Mouse (Mus musculus): ENCODE data around the gene Usp36. TPM values are rescaled to one million over a fixed set of nuclear protein-coding genes. Genes with fewer than 3 reads are reported as not detected.
A peak's percentile ranks its signal among the peaks of the same experiment; 100 is the strongest.

Usp36 gene
- 15.9 and 16.1 TPM in 2 replicates for polyA plus RNA-seq (2014; fragmentation: Nextera tagmentation; extraction: Ambion mirVana)

DNA sequence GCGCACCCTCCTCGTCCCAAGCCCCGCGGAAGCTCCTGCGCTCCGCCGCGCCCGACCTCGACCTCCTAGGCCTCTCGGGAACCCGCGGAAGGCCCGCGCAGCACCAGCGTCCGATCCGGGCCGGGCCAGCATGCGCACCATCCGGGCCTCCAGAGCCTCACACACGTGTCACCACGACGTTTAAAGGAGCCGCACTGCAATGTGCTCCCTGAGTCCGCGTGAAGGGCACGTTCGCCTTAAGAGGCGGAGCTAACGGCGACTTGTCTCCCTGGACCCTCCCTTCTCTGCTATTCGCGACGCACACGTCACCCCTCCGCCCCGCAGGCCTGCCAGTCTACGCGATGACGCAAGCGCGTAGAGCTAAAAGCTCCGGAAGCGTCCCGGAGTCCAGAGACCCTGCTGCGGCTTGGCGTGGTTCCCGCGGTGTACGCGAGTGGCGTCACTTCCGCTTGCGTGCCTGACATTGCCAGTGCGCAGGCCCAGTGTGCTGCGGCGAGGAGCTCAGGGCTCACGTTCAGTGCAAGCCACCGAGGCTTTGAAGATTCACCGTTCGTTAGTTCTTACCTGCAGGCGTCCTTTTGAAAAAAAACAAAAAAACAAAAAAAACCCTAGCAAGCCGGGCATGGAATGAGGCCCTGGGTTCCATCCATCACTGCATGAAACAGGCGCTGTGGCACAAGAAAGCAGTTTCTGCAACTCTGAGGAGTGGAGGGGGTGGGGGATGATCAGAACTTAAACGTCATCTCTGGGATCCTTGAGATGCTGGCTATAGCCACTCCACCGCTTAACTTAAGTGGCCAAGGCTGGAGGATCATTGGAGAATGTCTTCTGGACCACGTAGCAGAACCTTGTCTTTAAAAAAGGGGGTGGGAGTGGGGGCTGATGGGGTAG lies at the start of gene Usp36:
Gene Usp36 (minus strand): TSS at position 246 of the 891 bp plus-strand sequence.
- H3K9ac ChIP-seq (ENCODE audit: low read depth, low read length) = peak within 1 kb of the TSS; percentile 92
- H3K27ac ChIP-seq (replicated peaks; ENCODE audit: low read depth, low read length) = peak within 1 kb of the TSS; percentile 94
- ATAC-seq (ENCODE audit: low read depth) = peak; percentile 98
- peaks cover 24% of the 10 kb centered on the region for H3K36me3 ChIP-seq (ENCODE audit: control insufficient read depth, insufficient read depth, low read length)
- WGBS = under 1% methylated on average over 65 of the region's 68 CpGs
- H3K4me1 ChIP-seq (ENCODE audit: control insufficient read depth, insufficient read depth, low read length) = peaks cover 9% of the 10 kb centered on the region
- peak; percentile 100 for DNase-seq (ENCODE audit: low spot score)
- H3K4me3 ChIP-seq (ENCODE audit: low read depth, low read length) = peak within 1 kb of the TSS; percentile 87
- H3K27me3 ChIP-seq (replicated peaks; ENCODE audit: control insufficient read depth, insufficient read depth, low read length) = no peaks in the 10 kb centered on the region
- no peaks in the 10 kb centered on the region for H3K9me3 ChIP-seq (ENCODE audit: control insufficient read depth, low read length)
- peak within 1 kb of the TSS; percentile 90 for H3K4me2 ChIP-seq (ENCODE audit: low read depth, low read length)

DNA sequence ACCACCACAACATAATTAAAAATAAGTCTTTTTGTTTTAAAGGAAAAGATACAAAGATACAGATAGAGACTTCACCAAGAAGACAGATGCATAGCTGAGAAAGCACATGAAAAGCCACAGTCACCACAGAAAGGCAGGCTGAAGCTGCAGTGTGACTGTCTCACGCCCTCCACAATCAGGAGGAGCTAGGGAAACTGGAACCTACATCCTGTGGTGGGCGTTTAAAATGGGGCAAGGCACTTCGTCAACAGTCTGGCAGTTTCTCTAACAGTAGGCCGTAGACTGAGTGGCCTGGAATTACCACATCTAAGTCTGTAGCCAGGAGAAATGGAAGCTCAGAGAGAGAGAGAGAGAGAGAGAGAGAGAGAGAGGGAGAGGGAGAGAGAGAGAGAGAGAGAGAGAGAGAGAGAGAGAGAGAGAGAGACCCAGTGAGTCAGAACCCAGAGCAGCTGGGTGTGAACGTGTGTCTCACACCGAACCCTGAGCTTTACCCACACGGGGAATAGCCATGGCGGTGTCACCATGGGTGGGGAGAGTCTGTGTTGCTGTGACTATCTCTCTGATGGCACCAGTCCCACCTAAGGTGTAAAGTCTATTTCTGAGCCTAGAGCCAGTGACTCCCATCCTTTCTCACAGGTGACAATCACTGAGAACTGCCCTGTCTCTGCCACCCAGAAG lies 47.6 kb upstream of the Usp36 start:
- DNase-seq (ENCODE audit: low spot score) = no peak
- H3K9ac ChIP-seq (ENCODE audit: low read depth, low read length) = no peak overlapping the region
- WGBS = 77% methylated on average over 8 of the region's 8 CpGs
- H3K27ac ChIP-seq (replicated peaks; ENCODE audit: low read depth, low read length) = no peak overlapping the region
- H3K9me3 ChIP-seq (ENCODE audit: control insufficient read depth, low read length) = no peaks in the 10 kb centered on the region
- no peaks in the 10 kb centered on the region for H3K27me3 ChIP-seq (replicated peaks; ENCODE audit: control insufficient read depth, insufficient read depth, low read length)
- H3K4me2 ChIP-seq (ENCODE audit: low read depth, low read length) = no peak overlapping the region
- no peak for ATAC-seq (ENCODE audit: low read depth)
- peaks cover 9% of the 10 kb centered on the region; the same call in 1 of the 2 replicates for H3K36me3 ChIP-seq (ENCODE audit: control insufficient read depth, insufficient read depth, low read length)
- H3K4me1 ChIP-seq (ENCODE audit: control insufficient read depth, insufficient read depth, low read length) = no peaks in the 10 kb centered on the region
- no peak overlapping the region for H3K4me3 ChIP-seq (ENCODE audit: low read depth, low read length)

DNA sequence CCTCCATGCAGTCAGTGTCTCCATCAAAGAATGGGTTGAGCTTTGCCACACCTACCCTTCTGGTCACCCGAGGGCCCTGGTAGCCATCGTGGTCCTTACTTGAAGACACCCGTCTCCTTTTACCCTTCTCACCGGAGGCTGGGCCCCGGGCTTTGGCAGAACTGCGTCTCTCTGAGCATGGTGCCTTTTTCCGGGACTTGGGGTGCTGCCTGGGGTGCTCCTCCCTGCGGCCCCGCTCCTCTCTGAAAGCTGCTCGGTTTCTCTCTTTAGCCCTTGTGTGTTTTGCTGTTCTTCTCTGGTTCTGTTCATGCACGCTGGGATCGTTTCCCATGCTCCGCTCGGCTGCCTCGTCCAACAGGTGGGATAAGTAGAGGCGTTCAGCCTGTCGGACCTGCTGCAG lies 43.4 kb upstream of the Usp36 start:
- ATAC-seq (ENCODE audit: low read depth) = no peak
- WGBS = 79% methylated on average over 17 of the region's 17 CpGs
- Histone ChIP-seq H3K27ac (replicated peaks; ENCODE audit: low read depth, low read length) (peak overlapping the region; percentile 21; the same call in 1 of the 2 replicates), H3K4me3 (ENCODE audit: low read depth, low read length) (no peak overlapping the region), H3K4me2 (ENCODE audit: low read depth, low read length) (no peak overlapping the region), H3K9ac (ENCODE audit: low read depth, low read length) (no peak overlapping the region), H3K9me3 (ENCODE audit: control insufficient read depth, low read length) (no peaks in the 10 kb centered on the region), H3K36me3 (ENCODE audit: control insufficient read depth, insufficient read depth, low read length) (peaks cover 35% of the 10 kb centered on the region), H3K4me1 (ENCODE audit: control insufficient read depth, insufficient read depth, low read length) (peaks cover 3% of the 10 kb centered on the region), H3K27me3 (replicated peaks; ENCODE audit: control insufficient read depth, insufficient read depth, low read length) (no peaks in the 10 kb centered on the region)
- DNase-seq (ENCODE audit: low spot score) = peak; percentile 55

DNA sequence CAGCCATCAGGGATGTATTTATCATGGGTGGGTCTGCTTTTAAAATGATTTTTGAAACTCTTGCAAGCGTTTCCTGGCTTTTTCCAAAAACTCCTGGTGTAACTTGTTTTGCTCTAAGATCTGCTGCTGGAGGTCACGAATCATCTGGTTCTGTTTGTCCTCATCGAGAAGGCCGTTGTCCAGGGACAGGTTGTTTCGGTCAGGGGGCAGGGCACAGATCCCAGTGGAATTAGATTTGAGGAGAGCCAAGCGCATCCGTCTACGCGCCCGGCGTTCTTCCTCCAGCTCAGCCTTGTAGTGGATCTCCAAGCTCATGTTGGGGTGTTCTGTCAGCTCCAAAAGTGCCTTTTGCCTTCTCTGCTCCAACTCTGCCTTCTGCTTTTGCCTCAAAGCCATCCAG lies 42.3 kb upstream of the Usp36 start:
- WGBS = 83% methylated on average over 11 of the region's 11 CpGs
- Histone ChIP-seq H3K27me3 (replicated peaks; ENCODE audit: control insufficient read depth, insufficient read depth, low read length) (no peaks in the 10 kb centered on the region), H3K9me3 (ENCODE audit: control insufficient read depth, low read length) (no peaks in the 10 kb centered on the region), H3K4me3 (ENCODE audit: low read depth, low read length) (no peak overlapping the region), H3K9ac (ENCODE audit: low read depth, low read length) (no peak overlapping the region), H3K4me1 (ENCODE audit: control insufficient read depth, insufficient read depth, low read length) (peaks cover 14% of the 10 kb centered on the region), H3K4me2 (ENCODE audit: low read depth, low read length) (no peak overlapping the region), H3K27ac (replicated peaks; ENCODE audit: low read depth, low read length) (0 out of 2 replicates have a peak overlapping the region, but pooled peaks have one; percentile 15), H3K36me3 (ENCODE audit: control insufficient read depth, insufficient read depth, low read length) (peaks cover 36% of the 10 kb centered on the region)
- no peak for ATAC-seq (ENCODE audit: low read depth)
- no peak for DNase-seq (ENCODE audit: low spot score)

DNA sequence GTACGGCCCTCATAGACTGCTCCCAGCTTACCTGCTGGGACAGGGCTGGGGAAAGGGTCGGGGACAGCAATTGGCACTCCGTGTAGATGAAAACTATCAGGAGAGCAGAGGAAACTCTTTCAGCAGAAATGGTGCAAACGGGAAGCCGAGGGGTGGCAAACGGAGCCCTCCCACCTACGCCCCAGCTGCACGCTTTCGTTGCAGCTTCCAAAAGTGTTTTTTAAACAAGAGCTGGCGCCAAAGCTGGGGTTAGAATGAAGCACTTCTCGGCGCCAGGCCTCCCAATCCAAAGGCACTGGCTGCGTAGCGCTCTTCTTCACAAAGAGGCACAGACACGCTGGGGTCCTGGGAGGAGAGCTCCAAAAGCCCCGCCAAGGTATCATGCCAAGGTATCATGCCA lies 40.7 kb upstream of the Usp36 start:
- Histone ChIP-seq H3K36me3 (ENCODE audit: control insufficient read depth, insufficient read depth, low read length) (peaks cover 36% of the 10 kb centered on the region), H3K4me3 (ENCODE audit: low read depth, low read length) (no peak overlapping the region), H3K27me3 (replicated peaks; ENCODE audit: control insufficient read depth, insufficient read depth, low read length) (no peaks in the 10 kb centered on the region), H3K9me3 (ENCODE audit: control insufficient read depth, low read length) (no peaks in the 10 kb centered on the region), H3K9ac (ENCODE audit: low read depth, low read length) (no peak overlapping the region), H3K4me1 (ENCODE audit: control insufficient read depth, insufficient read depth, low read length) (peaks cover 29% of the 10 kb centered on the region), H3K4me2 (ENCODE audit: low read depth, low read length) (no peak overlapping the region), H3K27ac (replicated peaks; ENCODE audit: low read depth, low read length) (no peak overlapping the region)
- no peak for DNase-seq (ENCODE audit: low spot score)
- WGBS = 96% methylated on average over 16 of the region's 16 CpGs
- ATAC-seq (ENCODE audit: low read depth) = no peak

DNA sequence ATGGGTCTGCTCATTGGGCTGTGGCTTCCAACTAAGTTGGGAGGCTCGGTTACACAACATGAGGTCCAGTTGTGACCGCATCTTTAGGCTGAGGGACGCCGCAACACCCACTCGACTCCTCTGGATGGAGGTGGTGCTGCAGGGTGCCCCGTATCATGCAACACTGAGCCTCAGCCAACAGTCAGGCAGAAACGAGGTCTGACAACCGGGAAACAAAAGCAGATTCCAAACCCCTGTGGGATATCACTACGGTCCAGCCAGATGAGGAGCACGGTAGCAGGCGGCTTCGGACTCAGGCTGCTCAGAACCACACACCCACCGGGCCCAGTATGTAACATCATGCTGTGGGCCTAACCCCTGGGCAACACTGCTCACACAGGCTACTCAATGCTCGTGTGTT lies 40.3 kb upstream of the Usp36 start:
- WGBS = 89% methylated on average over 14 of the region's 14 CpGs
- Histone ChIP-seq H3K4me2 (ENCODE audit: low read depth, low read length) (no peak overlapping the region), H3K4me1 (ENCODE audit: control insufficient read depth, insufficient read depth, low read length) (peaks cover 29% of the 10 kb centered on the region), H3K27me3 (replicated peaks; ENCODE audit: control insufficient read depth, insufficient read depth, low read length) (no peaks in the 10 kb centered on the region), H3K9ac (ENCODE audit: low read depth, low read length) (no peak overlapping the region), H3K27ac (replicated peaks; ENCODE audit: low read depth, low read length) (no peak overlapping the region), H3K9me3 (ENCODE audit: control insufficient read depth, low read length) (no peaks in the 10 kb centered on the region), H3K4me3 (ENCODE audit: low read depth, low read length) (no peak overlapping the region), H3K36me3 (ENCODE audit: control insufficient read depth, insufficient read depth, low read length) (peaks cover 36% of the 10 kb centered on the region)
- no peak for DNase-seq (ENCODE audit: low spot score)
- ATAC-seq (ENCODE audit: low read depth) = no peak

DNA sequence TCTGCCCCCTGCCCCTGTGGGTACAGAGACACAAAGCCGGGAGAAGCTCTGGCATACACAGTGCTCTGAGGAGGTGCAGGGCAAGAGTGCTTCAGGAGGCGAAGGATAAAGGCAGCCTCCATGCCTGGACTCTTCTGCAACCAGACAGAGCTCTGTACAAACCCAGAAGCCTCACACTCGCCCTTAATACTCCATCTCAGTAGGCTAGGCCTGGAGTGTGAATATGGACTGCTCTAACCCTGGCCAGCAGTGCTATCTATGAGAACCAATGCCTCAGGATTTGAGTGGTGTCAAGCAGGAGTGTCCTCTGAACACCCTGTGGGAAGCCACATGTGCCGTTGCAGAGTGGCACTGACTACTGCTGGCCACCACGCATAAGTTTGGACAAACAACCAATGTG lies 38.9 kb upstream of the Usp36 start:
- Histone ChIP-seq H3K27ac (replicated peaks; ENCODE audit: low read depth, low read length) (peak overlapping the region; percentile 89; the same call in 1 of the 2 replicates), H3K4me3 (ENCODE audit: low read depth, low read length) (no peak overlapping the region), H3K9ac (ENCODE audit: low read depth, low read length) (0 out of 2 replicates have a peak overlapping the region, but pooled peaks have one; percentile 53), H3K36me3 (ENCODE audit: control insufficient read depth, insufficient read depth, low read length) (peaks cover 36% of the 10 kb centered on the region), H3K4me1 (ENCODE audit: control insufficient read depth, insufficient read depth, low read length) (peaks cover 39% of the 10 kb centered on the region), H3K27me3 (replicated peaks; ENCODE audit: control insufficient read depth, insufficient read depth, low read length) (no peaks in the 10 kb centered on the region), H3K4me2 (ENCODE audit: low read depth, low read length) (no peak overlapping the region), H3K9me3 (ENCODE audit: control insufficient read depth, low read length) (no peaks in the 10 kb centered on the region)
- ATAC-seq (ENCODE audit: low read depth) (no peak), DNase-seq (ENCODE audit: low spot score) (no peak)
- WGBS = 86% methylated on average over 5 of the region's 5 CpGs

DNA sequence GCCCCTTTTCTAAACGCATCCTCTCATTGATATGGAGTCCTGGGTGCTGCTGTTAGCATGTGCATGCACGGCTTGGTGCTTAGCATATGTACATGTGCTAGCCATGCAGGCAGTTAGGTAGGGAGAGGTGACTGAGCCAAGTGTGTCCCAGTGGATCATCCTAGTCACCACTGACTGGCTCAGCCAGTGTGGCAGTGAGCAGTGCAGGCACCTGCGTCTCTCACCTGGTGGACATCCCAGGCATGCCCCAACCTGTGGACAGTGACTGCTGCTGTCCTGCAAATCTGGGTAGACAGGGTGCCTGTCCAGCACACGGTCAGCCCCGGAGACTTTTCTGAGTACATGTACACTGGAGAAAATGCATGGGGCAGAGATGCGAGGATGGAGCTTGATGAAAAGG lies 38.5 kb upstream of the Usp36 start:
- Histone ChIP-seq H3K4me3 (ENCODE audit: low read depth, low read length) (no peak overlapping the region), H3K9ac (ENCODE audit: low read depth, low read length) (peak overlapping the region; percentile 53; the same call in 1 of the 2 replicates), H3K4me1 (ENCODE audit: control insufficient read depth, insufficient read depth, low read length) (peaks cover 43% of the 10 kb centered on the region), H3K9me3 (ENCODE audit: control insufficient read depth, low read length) (no peaks in the 10 kb centered on the region), H3K27ac (replicated peaks; ENCODE audit: low read depth, low read length) (peak overlapping the region; percentile 89; the same call in 1 of the 2 replicates), H3K36me3 (ENCODE audit: control insufficient read depth, insufficient read depth, low read length) (peaks cover 36% of the 10 kb centered on the region), H3K4me2 (ENCODE audit: low read depth, low read length) (no peak overlapping the region), H3K27me3 (replicated peaks; ENCODE audit: control insufficient read depth, insufficient read depth, low read length) (no peaks in the 10 kb centered on the region)
- 87% methylated on average over 6 of the region's 6 CpGs for WGBS
- ATAC-seq (ENCODE audit: low read depth) (no peak), DNase-seq (ENCODE audit: low spot score) (no peak)
